Mouse (Mus musculus): ENCODE results near the gene Hmg20a. TPM values are rescaled to one million over a fixed set of nuclear protein-coding genes. Genes with fewer than 3 reads are reported as not detected.

Hmg20a gene
- total and polyA plus RNA-seq, 3 experiments = 10.9 to 58.2 (median 30.8) TPM

DNA sequence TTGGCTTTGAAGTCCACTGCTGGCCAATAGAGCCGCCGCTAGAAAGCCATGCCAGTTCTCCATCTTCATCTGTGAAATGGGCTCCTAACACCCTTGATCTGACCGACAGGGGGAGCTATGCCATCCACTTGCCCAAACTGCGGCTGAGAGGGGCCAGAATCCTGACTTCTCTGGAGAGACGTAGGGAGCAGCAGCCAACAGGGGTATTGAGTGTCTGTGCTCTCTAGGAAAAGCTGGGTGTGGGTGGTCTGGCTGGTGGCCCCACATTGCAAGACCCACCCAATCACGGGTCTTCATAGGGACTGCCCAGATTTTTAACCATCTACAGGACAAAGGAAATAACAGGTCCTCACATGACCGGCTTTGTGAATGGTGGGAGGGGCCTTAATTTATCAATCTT, 116.3 kb downstream of the Hmg20a start:
- DNase-seq (ENCODE audit: low spot score) = no peak

DNA sequence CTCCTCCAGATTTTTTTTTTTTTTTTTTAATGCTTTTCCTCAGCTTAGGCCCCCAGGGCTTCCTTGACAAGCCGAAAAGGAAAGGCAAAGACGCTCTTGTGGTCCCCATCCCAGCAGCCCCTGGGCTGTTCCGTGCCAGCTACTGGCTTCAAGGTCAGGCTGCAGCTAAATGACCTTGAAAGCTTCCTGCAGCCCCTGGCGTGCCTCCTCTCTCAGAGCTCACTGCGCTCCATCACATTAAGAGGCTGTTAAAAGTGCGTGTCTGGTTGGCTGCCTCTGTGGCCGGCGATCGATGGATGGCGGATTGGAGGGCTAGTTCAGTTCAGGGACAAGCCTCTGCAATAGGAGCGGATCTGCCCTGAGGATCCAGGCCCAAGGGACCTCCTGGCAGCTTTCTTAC, 117.0 kb downstream of the Hmg20a start:
- peaks cover 16% of the 10 kb centered on the region for H3K27me3 ChIP-seq (ENCODE audit: insufficient read depth, low read length)

More for the DNA sequence above, 116.3 kb downstream of the Hmg20a start:
- Histone ChIP-seq H3K36me3 (replicated peaks) (no peaks in the 10 kb centered on the region), H3K4me1 (ENCODE audit: insufficient read depth, low read depth, low read length) (peaks cover 5% of the 10 kb centered on the region; the same call in 1 of the 2 replicates), H3K9me3 (replicated peaks) (no peaks in the 10 kb centered on the region), H3K27me3 (ENCODE audit: insufficient read depth, low read length) (peaks cover 16% of the 10 kb centered on the region), H3K4me3 (ENCODE audit: low read depth, low read length) (no peak overlapping the region)
- ATAC-seq (ENCODE audit: extremely low read depth, insufficient number of reproducible peaks, low FRiP score, poor library complexity, severe bottlenecking) = no peak
- TF ChIP-seq TAL1 (conservative IDR thresholded peaks at IDR 0.05; ENCODE audit: low read depth, low read length) = no peak
- no peak for TF ChIP-seq POLR2AphosphoS5 (IDR thresholded peaks at IDR 0.05; ENCODE audit: insufficient replicate concordance, low read depth, low read length)
- no peak for TF ChIP-seq GATA2 (IDR thresholded peaks at IDR 0.05; ENCODE audit: borderline replicate concordance, low read depth, low read length)

DNA sequence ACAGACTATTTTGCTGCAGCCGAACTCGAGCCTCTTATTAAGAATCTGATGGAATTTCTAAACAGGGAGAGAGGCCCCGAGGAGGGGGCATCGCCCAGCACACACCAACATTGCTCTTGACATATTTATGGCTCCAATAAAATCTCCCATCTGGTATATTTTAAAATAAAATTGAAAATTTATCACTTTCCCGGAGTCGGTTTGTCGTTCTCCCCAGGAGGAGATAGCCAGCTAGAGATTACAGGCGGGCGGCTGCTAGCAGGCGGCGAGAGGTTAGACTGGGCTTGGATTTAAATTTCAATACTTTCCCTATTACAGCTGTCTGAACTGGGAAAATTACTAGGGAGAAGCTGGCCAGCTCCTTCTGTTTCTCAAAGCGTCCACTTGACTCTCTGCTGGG, 121.6 kb downstream of the Hmg20a start:
- no peak overlapping the region for H3K4me3 ChIP-seq (ENCODE audit: low read depth, low read length)
- no peak for TF ChIP-seq GATA1 (IDR thresholded peaks at IDR 0.05; ENCODE audit: borderline replicate concordance, low read length)
- ATAC-seq (ENCODE audit: extremely low read depth, insufficient number of reproducible peaks, low FRiP score, poor library complexity, severe bottlenecking) = no peak
- no peak for DNase-seq (ENCODE audit: low spot score)
- H3K9me3 ChIP-seq (replicated peaks) = no peaks in the 10 kb centered on the region
- no peaks in the 10 kb centered on the region for H3K4me1 ChIP-seq (ENCODE audit: insufficient read depth, low read depth, low read length)
- no peaks in the 10 kb centered on the region for H3K36me3 ChIP-seq (replicated peaks)
- H3K27me3 ChIP-seq (ENCODE audit: insufficient read depth, low read length) = 0 out of 2 replicates have a peak, but pooled peaks cover 6% of the 10 kb centered on the region

More for the DNA sequence above, 117.0 kb downstream of the Hmg20a start:
- DNase-seq (ENCODE audit: low spot score) (no peak), ATAC-seq (ENCODE audit: extremely low read depth, insufficient number of reproducible peaks, low FRiP score, poor library complexity, severe bottlenecking) (no peak)
- Histone ChIP-seq H3K9me3 (replicated peaks) (no peaks in the 10 kb centered on the region), H3K36me3 (replicated peaks) (no peaks in the 10 kb centered on the region), H3K4me1 (ENCODE audit: insufficient read depth, low read depth, low read length) (peaks cover 5% of the 10 kb centered on the region; the same call in 1 of the 2 replicates), H3K4me3 (ENCODE audit: low read depth, low read length) (no peak overlapping the region)
- TF ChIP-seq GATA2 (IDR thresholded peaks at IDR 0.05; ENCODE audit: borderline replicate concordance, low read depth, low read length) (no peak), CTCF (IDR thresholded peaks at IDR 0.05; ENCODE audit: low read depth, low read length) (no peak), POLR2AphosphoS5 (IDR thresholded peaks at IDR 0.05; ENCODE audit: insufficient replicate concordance, low read depth, low read length) (no peak), TAL1 (conservative IDR thresholded peaks at IDR 0.05; ENCODE audit: low read depth, low read length) (no peak), GATA1 (IDR thresholded peaks at IDR 0.05; ENCODE audit: borderline replicate concordance, low read length) (no peak)

DNA sequence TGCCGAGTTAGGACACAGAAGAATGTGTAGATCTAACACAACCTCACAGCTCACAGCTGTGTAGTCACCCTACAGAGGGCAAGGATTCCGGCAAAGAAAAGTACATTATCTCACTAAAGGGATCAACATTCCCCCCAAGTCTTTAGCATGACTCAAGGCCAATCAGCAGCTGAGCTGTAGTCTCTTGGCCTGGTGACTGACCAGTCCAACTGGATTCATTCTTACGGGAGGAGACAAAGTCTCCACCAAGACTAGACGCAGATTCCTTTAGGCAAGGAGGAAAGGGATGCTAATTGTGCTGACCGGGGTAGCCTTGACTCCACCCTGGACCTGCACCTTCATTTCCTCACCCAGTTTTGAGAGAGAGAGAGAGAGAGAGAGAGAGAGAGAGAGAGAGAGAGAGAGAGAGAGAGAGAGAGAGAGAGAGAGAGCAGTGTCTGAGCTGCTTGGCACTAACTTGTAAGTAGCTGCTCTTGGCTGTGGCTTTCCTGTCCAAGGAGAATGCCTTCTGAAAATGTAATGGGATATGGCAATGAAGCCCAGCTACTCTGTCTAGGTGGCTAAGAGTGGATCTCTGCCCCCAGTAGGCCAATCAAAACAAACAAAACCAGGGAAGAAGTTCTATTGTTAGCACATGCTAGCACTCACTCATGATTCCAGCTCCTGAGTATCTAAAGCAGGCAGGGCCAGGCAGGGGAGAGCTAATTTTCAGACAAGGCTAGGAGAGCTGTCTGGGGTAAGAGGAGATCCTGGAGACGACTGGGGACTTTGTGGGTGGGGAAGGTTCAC, 126.5 kb downstream of the Hmg20a start:
- ATAC-seq (ENCODE audit: extremely low read depth, insufficient number of reproducible peaks, low FRiP score, poor library complexity, severe bottlenecking) (no peak), DNase-seq (ENCODE audit: low spot score) (no peak)
- Histone ChIP-seq H3K9me3 (replicated peaks) (no peaks in the 10 kb centered on the region), H3K27me3 (ENCODE audit: insufficient read depth, low read length) (peaks cover 8% of the 10 kb centered on the region; the same call in 1 of the 2 replicates), H3K4me1 (ENCODE audit: insufficient read depth, low read depth, low read length) (no peaks in the 10 kb centered on the region), H3K4me3 (ENCODE audit: low read depth, low read length) (no peak overlapping the region), H3K36me3 (replicated peaks) (no peaks in the 10 kb centered on the region)
- TF ChIP-seq GATA2 (IDR thresholded peaks at IDR 0.05; ENCODE audit: borderline replicate concordance, low read depth, low read length) = no peak
- no peak for TF ChIP-seq GATA1 (IDR thresholded peaks at IDR 0.05; ENCODE audit: borderline replicate concordance, low read length)
- TF ChIP-seq TAL1 (conservative IDR thresholded peaks at IDR 0.05; ENCODE audit: low read depth, low read length) = no peak
- TF ChIP-seq POLR2AphosphoS5 (IDR thresholded peaks at IDR 0.05; ENCODE audit: insufficient replicate concordance, low read depth, low read length) = no peak
- TF ChIP-seq CTCF (IDR thresholded peaks at IDR 0.05; ENCODE audit: low read depth, low read length) = no peak

Other genes starting within 250 kb of the Hmg20a start
- 22.5 and 24.4 TPM in 2 replicates for gene Peak1, start 542 bp upstream of the Hmg20a start, total RNA-seq (2014; fragmentation: Nextera tagmentation)
- gene Peak1, start 542 bp upstream of the Hmg20a start, total RNA-seq (2017) = 9.1 and 11.6 TPM in 2 replicates
- gene Peak1, start 542 bp upstream of the Hmg20a start, polyA plus RNA-seq (2012) = 1.8 and 3.1 TPM in 2 replicates